Mouse (Mus musculus) ES-CJ7 (cell line): ENCODE data around the gene Gm9044.
"Not testable (repeated sequence)": the region's sequence is repeated elsewhere in the genome, so short reads cannot be mapped to it uniquely, and the experiment has no call there.

Experiments used
- DNase-seq: peaks from one replicate; pipeline ENCODE4 v3.0.0; 2011; ENCODE audit warnings: low read depth, low spot score

Gm9044 gene

DNA sequence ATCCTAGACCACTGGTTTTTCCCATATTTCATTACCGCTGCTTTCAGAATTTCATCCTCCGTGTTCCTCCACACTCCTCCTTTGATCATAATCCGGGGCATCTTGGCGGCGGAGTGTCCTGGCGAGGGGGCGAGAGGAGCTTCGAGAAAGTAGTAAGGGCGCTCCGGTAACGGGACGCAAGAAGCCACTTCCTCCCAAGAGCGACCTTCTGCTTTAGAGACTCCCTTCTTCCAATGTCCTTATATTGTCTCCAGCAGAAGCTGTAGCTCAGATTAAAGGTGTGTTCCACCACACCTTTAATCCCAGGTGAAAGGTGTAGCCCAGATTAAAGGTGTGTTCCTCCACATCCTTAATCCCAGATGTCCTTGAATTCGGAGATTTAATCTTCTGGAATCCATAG, at the start of gene Gm9044:
TSS of gene Gm9044 (minus strand) at position 101 of the 400 bp plus-strand sequence.
- not testable (repeated sequence) for DNase-seq

GRCm38 (mm10) chr10:118370443-118370842, 38.2 kb upstream of the Gm9044 start:
- peak; percentile 79 for DNase-seq

GRCm38 (mm10) chr10:118369518-118369917, 37.3 kb upstream of the Gm9044 start:
- DNase-seq, result no peak

- not testable (repeated sequence) for DNase-seq
Observed at GRCm38 (mm10) chr10:118354005-118354404, 21.8 kb upstream of the Gm9044 start, which contains the start of gene Gm9049. Gene Gm9049, minus strand, starts transcription at chr10:118354105.

GRCm38 (mm10) chr10:118348579-118348978, 16.4 kb upstream of the Gm9044 start, which contains the start of gene Gm9048:
Gene Gm9048, minus strand, starts transcription at chr10:118348679.
- not testable (repeated sequence) for DNase-seq

- DNase-seq, result not testable (repeated sequence)
Observed at GRCm38 (mm10) chr10:118343155-118343554, 10.9 kb upstream of the Gm9044 start, which contains the start of gene Gm9046. Gene Gm9046, minus strand, starts transcription at chr10:118343255.

DNA sequence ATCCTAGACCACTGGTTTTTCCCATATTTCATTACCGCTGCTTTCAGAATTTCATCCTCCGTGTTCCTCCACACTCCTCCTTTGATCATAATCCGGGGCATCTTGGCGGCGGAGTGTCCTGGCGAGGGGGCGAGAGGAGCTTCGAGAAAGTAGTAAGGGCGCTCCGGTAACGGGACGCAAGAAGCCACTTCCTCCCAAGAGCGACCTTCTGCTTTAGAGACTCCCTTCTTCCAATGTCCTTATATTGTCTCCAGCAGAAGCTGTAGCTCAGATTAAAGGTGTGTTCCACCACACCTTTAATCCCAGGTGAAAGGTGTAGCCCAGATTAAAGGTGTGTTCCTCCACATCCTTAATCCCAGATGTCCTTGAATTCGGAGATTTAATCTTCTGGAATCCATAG, 5.5 kb upstream of the Gm9044 start, which contains the start of gene Gm9045:
TSS of gene Gm9045 (minus strand) at position 101 of the 400 bp plus-strand sequence.
- not testable (repeated sequence) for DNase-seq

GRCm38 (mm10) chr10:118326869-118327268, 5.3 kb downstream of the Gm9044 start, which contains the start of gene Gm9040:
Gene Gm9040, minus strand, starts transcription at chr10:118326969.
- not testable (repeated sequence) for DNase-seq

- DNase-seq, result no peak
Observed at GRCm38 (mm10) chr10:118319024-118319423, 13.2 kb downstream of the Gm9044 start.

GRCm38 (mm10) chr10:118302133-118302532, 30.1 kb downstream of the Gm9044 start:
- not testable (repeated sequence) for DNase-seq

DNA sequence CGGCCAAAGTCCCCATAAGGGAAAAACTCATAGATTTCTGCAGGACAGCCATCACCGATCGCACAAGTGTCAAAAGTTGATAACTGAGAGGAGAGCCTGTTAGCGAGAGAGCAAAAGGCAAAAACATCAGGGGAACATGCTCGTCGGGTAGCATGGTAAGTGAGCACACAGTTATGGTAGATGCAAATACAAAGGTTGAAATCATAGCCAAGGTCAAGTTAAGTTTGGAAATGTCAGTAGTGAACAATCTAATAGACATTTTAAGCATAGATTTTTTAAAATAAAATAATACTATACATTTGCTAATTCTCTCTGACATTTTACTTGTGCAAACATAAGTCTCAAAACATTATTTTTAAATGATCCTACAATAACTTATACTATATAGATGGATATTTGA, 37.3 kb downstream of the Gm9044 start, which contains the start of gene Iltifb:
TSS of gene Iltifb (minus strand) at position 101 of the 400 bp plus-strand sequence.
- DNase-seq, result no peak

GRCm38 (mm10) chr10:118283016-118283415, 49.2 kb downstream of the Gm9044 start:
- DNase-seq, result not testable (repeated sequence)

DNA sequence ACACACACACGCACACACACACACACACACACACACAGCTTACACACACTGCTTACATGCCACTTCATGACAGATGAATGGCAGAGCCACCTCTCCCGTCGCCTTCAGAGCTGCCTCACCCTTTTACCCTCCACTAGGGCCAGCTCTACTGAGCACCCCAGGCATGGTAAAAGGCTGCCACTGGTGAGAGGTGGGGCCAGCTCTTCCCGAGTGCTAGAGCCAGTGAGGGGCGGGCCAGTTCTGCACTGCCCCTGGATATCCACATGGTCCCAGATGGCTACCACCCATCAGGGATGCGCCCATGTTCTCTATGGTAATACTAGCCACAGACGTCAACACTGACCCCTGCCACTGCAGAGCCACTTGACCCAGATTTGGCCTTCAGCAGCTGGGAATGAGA, 49.6 kb downstream of the Gm9044 start:
- not testable (repeated sequence) for DNase-seq
